Mouse (Mus musculus) hindbrain, embryonic 15.5 days (tissue): Measurements from ENCODE around the gene Tspan4. TPM values are rescaled to one million over a fixed set of nuclear protein-coding genes. Genes with fewer than 3 reads are reported as not detected.
A peak's percentile ranks its signal among the peaks of the same experiment; 100 is the strongest.

Experiments
- ATAC-seq: fragments of 200-750 bp; cut with Nextera tagmentation; 2 replicates; pipeline ENCODE4 v1.8.0; 2017; ENCODE audit warnings: low read depth, moderate number of reproducible peaks, moderate TSS enrichment; ENCODE audit not compliant: low FRiP score
- H3K27ac ChIP-seq: fragments of 300-500 bp; sonication (generic); replicated peaks from 2 replicates; pipeline ENCODE4 v1.5.1; 2015; ENCODE audit warnings: mild to moderate bottlenecking, inconsistent platforms
- H3K27me3 ChIP-seq: fragments of 300-500 bp; sonication (generic); 2 replicates; pipeline ENCODE4 v1.6.1; 2015; ENCODE audit warnings: control low read depth, inconsistent platforms
- H3K36me3 ChIP-seq: fragments of 300-500 bp; sonication (generic); 2 replicates; pipeline ENCODE4 v1.6.1; 2015; ENCODE audit warnings: control low read depth, inconsistent platforms
- H3K4me1 ChIP-seq: fragments of 300-500 bp; sonication (generic); replicated peaks from 2 replicates; pipeline ENCODE4 v1.6.1; 2015; ENCODE audit warnings: control low read depth, inconsistent platforms
- H3K4me2 ChIP-seq: fragments of 300-500 bp; sonication (generic); 2 replicates; pipeline ENCODE4 v1.6.1; 2015; ENCODE audit warnings: moderate library complexity, mild to moderate bottlenecking, inconsistent platforms
- H3K4me3 ChIP-seq: fragments of 300-500 bp; sonication (generic); 2 replicates; pipeline ENCODE4 v1.5.1; 2015; ENCODE audit warnings: mild to moderate bottlenecking, inconsistent platforms
- H3K9ac ChIP-seq: fragments of 300-500 bp; sonication (generic); 2 replicates; pipeline ENCODE4 v1.6.1; 2015; ENCODE audit warnings: inconsistent platforms
- H3K9me3 ChIP-seq: fragments of 300-500 bp; sonication (generic); 2 replicates; pipeline ENCODE4 v1.6.1; 2016; ENCODE audit warnings: control low read depth, inconsistent platforms
- WGBS: fragments of 180-500 bp; shearing (Covaris S2); methylation state at CpG from one replicate; pipeline ENCODE4 v1.1.7; 2015; 5-methylcytosine and 5-hydroxymethylcytosine counted together
- polyA plus RNA-seq: library from polyadenylated mRNA; unstranded; fragments of >200 nt; fragmentation: Nextera tagmentation; extraction: Ambion mirVana; gene quantifications from 2 replicates; pipeline ENCODE4 v1.2.1, GENCODE M21; 2015

Gene Tspan4
- polyA plus RNA-seq, 1 experiment from 2014 or later = 63.2 TPM

DNA sequence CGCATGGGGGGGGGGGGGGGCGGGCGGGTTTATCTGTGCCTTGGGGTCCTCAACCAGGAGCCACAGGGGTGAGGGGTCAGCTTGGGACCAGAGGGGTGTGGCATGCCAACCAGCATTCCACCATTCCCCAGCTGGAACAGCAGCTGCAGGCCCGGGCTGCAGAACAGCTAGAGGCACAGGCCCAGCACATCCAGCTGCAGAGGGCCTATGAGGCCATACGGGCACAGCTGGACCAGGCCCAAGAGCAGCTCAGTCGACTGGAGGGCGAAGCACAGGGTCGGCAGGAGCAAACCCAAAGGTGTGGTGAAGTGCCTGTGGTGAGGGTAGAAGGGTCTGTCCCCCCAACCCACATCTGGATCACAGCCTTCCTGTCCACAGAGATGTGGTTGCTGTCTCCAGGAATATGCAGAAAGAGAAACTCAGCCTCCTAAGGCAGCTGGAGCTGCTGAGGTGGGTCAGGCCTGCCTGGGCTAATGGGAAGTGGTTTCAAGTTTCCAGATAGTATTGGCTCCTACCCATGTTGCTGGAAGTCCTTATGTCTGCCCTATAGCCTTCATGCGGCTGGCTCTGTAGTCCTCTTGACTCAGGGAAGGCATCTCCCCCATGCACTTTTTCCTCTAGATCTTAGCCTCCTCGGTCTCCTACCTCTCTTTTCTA lies 9.5 kb upstream of the Tspan4 start:
- WGBS = 56% methylated on average over 7 of the region's 10 CpGs
- no peak for ATAC-seq
- H3K4me3 ChIP-seq = no peak overlapping the region
- H3K9ac ChIP-seq = no peak overlapping the region
- H3K9me3 ChIP-seq = no peaks in the 10 kb centered on the region
- H3K27ac ChIP-seq = no peak overlapping the region
- peaks cover 55% of the 10 kb centered on the region for H3K4me1 ChIP-seq
- H3K4me2 ChIP-seq = no peak overlapping the region
- peaks cover 61% of the 10 kb centered on the region for H3K27me3 ChIP-seq
- no peaks in the 10 kb centered on the region; the same call in 1 of the 2 replicates for H3K36me3 ChIP-seq

DNA sequence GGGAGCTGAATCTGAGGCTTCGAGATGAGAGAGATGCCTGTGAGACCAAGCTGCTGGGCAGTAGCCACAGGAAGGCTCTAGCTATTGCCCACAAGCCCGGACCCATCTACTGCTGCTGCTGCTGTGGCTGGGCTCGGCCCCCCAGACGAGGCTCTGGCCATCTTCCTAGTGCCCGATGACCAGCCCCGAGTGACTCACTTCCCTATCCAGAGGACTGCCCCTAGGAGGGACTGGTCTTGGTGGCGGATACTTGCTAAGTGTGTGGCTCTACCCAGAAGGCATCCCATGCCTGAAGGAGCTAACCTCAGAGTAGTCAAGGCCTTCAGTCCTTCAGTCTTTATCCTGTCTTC lies 9.0 kb upstream of the Tspan4 start:
- Histone ChIP-seq H3K4me1 (peaks cover 55% of the 10 kb centered on the region), H3K4me3 (no peak overlapping the region), H3K27ac (no peak overlapping the region), H3K36me3 (peaks cover 2% of the 10 kb centered on the region; the same call in 1 of the 2 replicates), H3K9ac (no peak overlapping the region), H3K27me3 (peaks cover 56% of the 10 kb centered on the region), H3K4me2 (no peak overlapping the region), H3K9me3 (no peaks in the 10 kb centered on the region)
- 85% methylated on average over 7 of the region's 7 CpGs for WGBS
- ATAC-seq = no peak

DNA sequence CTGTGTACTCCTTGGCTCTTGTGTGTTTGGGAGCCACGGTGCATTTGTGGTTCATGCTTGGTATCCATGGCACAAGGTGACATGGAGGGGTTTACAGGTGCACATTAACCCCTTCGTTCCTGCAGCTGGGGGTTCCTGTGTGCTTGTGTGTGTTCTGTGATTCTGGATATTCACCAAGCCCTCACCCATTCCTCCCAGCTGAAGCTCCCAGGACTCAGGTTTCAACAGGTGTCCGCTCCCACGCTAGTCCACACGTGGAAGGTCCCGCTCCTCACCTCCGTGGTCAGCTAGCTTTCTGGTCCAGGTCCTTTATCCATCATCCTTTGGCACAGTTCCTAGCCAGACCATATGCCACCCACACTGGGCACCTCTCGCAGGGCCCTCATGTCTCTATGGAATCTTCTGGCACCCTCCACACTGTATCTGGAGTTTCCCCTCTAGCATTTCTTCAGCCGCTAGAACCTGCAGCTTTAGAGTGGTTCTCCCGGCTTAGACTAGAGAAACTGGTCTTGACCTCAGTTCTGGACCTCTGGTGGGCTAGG lies 8.4 kb upstream of the Tspan4 start:
- H3K36me3 ChIP-seq = peaks cover 8% of the 10 kb centered on the region; the same call in 1 of the 2 replicates
- peaks cover 49% of the 10 kb centered on the region for H3K27me3 ChIP-seq
- H3K9ac ChIP-seq = peak overlapping the region; percentile 73
- H3K4me3 ChIP-seq = peak overlapping the region; percentile 66
- peaks cover 55% of the 10 kb centered on the region for H3K4me1 ChIP-seq
- peak overlapping the region; percentile 58 for H3K4me2 ChIP-seq
- WGBS = 60% methylated on average over 10 of the region's 10 CpGs
- ATAC-seq = no peak
- H3K9me3 ChIP-seq = no peaks in the 10 kb centered on the region
- H3K27ac ChIP-seq = no peak overlapping the region

DNA sequence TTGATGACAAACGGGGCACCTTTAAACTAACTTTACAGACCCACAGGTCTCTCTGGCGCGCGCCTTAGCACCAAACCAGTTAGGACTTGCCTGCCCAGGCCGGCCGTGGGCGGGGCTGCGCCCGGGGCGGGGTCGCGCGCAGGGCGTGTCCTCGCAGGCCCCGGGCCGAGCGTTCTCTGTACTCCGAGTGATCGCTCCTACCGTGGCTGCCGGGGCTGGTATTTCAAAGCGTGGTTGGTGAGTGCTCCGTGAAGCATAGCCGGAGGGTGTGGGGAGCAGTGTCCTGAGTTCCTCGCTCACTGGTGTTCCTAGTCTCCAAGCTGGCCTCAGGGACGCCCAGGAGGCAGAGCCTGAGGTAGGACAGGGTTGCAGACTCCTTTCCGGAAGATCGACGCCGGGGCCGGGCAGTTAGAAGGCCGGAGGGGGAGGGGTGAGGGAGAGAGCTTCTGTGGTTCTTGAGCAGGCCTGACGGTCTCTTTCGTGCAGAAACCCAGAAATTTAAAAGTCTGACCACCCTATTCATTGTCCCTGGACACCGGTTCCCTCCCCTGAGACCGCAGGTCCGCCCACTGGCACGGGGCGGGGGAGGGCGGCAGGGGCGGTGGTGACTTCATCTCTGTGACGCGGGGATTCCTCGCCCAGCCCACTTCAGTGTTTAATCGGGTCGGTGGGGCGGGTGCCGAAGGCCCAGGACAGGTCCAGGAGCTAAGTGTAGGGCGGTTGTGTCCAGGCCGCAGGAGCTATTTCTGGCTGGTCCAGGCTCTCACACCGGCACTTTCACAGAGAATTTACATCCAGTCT lies 7.6 kb upstream of the Tspan4 start, which contains the start of gene Cd151:
Gene Cd151 (plus strand): TSS at position 163 of the 801 bp plus-strand sequence.
- Histone ChIP-seq H3K9me3 (no peaks in the 10 kb centered on the region), H3K4me2 (peak within 1 kb of the TSS; percentile 58), H3K27me3 (peaks cover 42% of the 10 kb centered on the region), H3K9ac (peak within 1 kb of the TSS; percentile 73), H3K4me3 (peak within 1 kb of the TSS; percentile 66), H3K27ac (peak within 1 kb of the TSS; percentile 85), H3K4me1 (peaks cover 47% of the 10 kb centered on the region), H3K36me3 (peaks cover 13% of the 10 kb centered on the region)
- peak; percentile 32 for ATAC-seq
- under 1% methylated on average over 52 of the region's 52 CpGs for WGBS

DNA sequence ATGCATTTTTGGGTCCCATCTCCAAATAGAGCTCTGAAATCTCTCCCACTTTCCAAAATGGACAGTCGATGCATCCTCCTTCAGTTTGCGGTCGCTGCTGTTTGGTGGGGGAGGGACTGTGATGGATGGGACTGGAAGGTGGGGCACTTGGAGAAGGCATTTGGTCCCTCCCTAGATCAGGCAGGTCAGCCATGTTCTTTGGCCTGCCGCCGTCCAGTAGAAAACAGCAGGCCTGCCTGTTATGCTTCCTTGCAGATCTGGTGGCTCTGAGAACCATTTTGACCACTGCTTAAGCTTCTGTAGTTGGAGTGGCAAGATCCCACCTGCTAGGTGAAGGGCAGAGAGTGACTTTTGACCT lies 6.9 kb upstream of the Tspan4 start:
- 18% methylated on average over 5 of the region's 5 CpGs for WGBS
- peaks cover 17% of the 10 kb centered on the region for H3K36me3 ChIP-seq
- H3K9ac ChIP-seq = peak overlapping the region; percentile 73
- H3K27me3 ChIP-seq = peaks cover 36% of the 10 kb centered on the region
- peaks cover 47% of the 10 kb centered on the region for H3K4me1 ChIP-seq
- peak overlapping the region; percentile 58 for H3K4me2 ChIP-seq
- peak overlapping the region; percentile 66 for H3K4me3 ChIP-seq
- no peaks in the 10 kb centered on the region for H3K9me3 ChIP-seq
- peak; percentile 16; the same call in 1 of the 2 replicates for ATAC-seq
- H3K27ac ChIP-seq = peak overlapping the region; percentile 85

DNA sequence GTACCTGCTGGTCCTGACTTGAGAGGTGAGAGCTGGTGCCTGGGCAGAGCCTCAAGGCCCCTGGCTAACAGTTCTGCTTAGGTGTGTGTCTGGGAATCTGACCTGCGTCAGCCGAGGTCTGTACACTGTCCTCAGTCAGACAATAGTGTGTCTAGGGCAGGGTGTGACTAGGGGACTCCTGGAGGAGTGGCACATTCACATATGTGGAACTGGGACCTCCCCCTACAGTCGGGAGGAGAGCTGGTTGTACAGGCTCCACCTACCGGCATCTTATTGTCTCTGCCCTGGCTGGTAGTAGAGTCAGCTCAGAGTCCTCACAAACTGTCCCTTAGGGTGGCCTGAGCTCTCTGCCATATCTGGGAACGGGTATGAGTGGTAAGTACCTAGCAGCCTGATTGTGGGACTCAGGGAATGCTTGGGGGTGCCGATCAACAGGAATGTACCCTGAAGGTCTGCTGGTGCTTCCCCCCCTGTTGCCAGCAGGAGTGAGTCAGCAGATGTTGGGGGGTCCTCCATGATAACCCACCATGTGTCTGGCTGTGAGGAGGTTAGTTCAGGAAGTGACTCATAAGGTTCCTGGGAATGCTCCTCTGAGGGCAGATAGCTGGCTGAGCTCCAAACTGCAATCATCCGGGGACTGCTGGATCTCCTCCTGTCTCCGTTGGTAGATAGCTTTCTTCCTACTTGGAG lies 6.4 kb upstream of the Tspan4 start:
- peak overlapping the region; percentile 66 for H3K4me3 ChIP-seq
- no peaks in the 10 kb centered on the region for H3K9me3 ChIP-seq
- H3K36me3 ChIP-seq = peaks cover 17% of the 10 kb centered on the region
- H3K4me1 ChIP-seq = peaks cover 52% of the 10 kb centered on the region
- peak overlapping the region; percentile 73 for H3K9ac ChIP-seq
- peaks cover 30% of the 10 kb centered on the region for H3K27me3 ChIP-seq
- peak overlapping the region; percentile 85 for H3K27ac ChIP-seq
- WGBS = 10% methylated on average over 8 of the region's 8 CpGs
- H3K4me2 ChIP-seq = peak overlapping the region; percentile 58
- ATAC-seq = peak; percentile 79

DNA sequence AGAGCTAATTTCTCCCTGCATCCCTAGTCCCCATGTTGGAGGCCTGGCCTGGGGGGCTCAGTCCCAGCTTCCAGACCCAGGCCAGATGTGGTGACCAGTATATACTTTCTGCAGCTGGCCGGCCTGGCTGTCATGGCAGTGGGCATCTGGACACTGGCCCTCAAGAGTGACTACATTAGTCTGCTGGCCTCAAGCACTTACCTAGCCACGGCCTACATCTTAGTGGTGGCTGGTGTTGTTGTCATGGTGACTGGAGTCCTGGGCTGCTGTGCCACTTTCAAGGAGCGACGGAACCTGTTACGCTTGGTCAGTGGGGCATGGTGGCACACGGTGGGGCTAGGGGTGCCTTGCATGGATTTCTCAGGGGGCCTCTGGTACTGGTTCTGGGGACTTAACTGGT lies 5.7 kb upstream of the Tspan4 start:
- peaks cover 24% of the 10 kb centered on the region for H3K27me3 ChIP-seq
- WGBS = 72% methylated on average over 6 of the region's 6 CpGs
- peak overlapping the region; percentile 73 for H3K9ac ChIP-seq
- peak overlapping the region; percentile 58 for H3K4me2 ChIP-seq
- H3K27ac ChIP-seq = peak overlapping the region; percentile 85
- H3K9me3 ChIP-seq = no peaks in the 10 kb centered on the region
- peak overlapping the region; percentile 66 for H3K4me3 ChIP-seq
- peaks cover 59% of the 10 kb centered on the region for H3K4me1 ChIP-seq
- ATAC-seq = no peak
- H3K36me3 ChIP-seq = peaks cover 17% of the 10 kb centered on the region

DNA sequence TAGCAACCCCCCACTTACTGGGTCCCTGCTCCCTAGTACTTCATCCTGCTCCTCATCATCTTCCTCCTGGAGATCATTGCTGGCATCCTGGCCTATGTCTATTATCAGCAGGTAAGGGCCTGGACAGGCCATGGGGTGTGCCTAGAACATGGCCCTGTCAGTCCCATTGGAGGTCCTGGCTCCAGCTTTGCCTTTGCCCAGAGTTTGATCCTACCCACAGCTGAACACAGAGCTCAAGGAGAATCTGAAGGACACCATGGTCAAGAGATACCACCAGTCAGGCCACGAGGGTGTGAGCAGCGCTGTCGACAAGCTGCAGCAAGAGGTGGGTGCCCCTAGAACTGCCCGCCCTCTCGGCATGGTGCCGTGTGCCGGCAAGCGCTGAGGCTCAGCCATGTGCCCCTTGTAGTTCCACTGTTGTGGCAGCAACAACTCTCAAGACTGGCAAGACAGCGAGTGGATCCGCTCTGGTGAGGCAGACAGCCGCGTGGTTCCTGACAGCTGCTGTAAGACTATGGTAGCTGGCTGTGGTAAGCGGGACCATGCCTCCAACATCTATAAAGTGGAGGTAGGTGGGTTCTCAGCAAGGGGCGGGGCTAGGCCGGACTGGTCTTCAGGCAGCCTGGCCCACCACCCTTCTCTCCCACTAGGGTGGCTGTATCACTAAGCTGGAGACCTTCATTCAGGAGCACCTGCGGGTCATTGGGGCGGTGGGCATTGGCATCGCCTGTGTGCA lies 5.0 kb upstream of the Tspan4 start:
- 88% methylated on average over 18 of the region's 18 CpGs for WGBS
- Histone ChIP-seq H3K4me2 (peak overlapping the region; percentile 58), H3K36me3 (peaks cover 17% of the 10 kb centered on the region), H3K9ac (peak overlapping the region; percentile 73; the same call in 1 of the 2 replicates), H3K4me3 (no peak overlapping the region), H3K4me1 (peaks cover 55% of the 10 kb centered on the region), H3K27me3 (peaks cover 16% of the 10 kb centered on the region), H3K9me3 (no peaks in the 10 kb centered on the region), H3K27ac (0 out of 2 replicates have a peak overlapping the region, but pooled peaks have one; percentile 85)
- no peak for ATAC-seq

DNA sequence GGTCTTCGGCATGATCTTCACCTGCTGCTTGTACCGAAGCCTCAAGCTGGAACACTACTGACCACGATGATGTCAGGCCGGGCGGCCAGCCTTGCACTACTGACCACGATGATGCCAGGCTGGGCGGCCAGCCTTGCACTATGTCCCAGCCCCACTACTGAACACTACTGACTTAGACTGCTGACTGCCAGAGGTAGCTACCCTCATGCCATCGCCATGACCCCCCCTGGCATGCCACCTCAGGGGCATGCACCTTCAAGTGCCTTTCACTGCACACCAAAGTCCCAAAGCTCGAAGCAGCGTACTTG lies 4.4 kb upstream of the Tspan4 start:
- H3K4me1 ChIP-seq = peaks cover 57% of the 10 kb centered on the region
- H3K36me3 ChIP-seq = peaks cover 17% of the 10 kb centered on the region
- no peak overlapping the region for H3K27ac ChIP-seq
- H3K4me2 ChIP-seq = no peak overlapping the region
- no peaks in the 10 kb centered on the region for H3K9me3 ChIP-seq
- 96% methylated on average over 10 of the region's 10 CpGs for WGBS
- peaks cover 11% of the 10 kb centered on the region for H3K27me3 ChIP-seq
- no peak for ATAC-seq
- no peak overlapping the region for H3K9ac ChIP-seq
- H3K4me3 ChIP-seq = no peak overlapping the region

DNA sequence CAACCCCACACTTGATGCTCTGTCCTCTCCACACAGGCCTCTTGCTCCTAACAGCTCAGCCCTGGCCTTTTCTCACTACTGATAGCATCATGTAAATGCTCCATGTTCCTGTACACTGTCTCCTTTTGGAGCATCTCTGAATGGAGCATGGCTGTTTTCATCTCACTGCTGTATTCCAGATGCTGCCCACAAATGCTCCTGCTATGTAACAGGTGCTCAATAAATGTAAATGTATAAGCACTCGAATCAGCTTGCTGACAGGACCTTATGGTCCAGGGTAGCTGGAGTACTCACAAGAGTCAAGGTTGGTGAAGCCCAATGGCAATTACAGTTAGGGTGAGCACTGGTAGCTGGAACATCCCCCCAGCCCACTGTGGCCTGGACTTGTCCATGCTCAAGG lies 3.8 kb upstream of the Tspan4 start:
- peaks cover 63% of the 10 kb centered on the region for H3K4me1 ChIP-seq
- H3K27me3 ChIP-seq = peaks cover 10% of the 10 kb centered on the region
- H3K36me3 ChIP-seq = peaks cover 17% of the 10 kb centered on the region
- H3K27ac ChIP-seq = no peak overlapping the region
- WGBS = 89% methylated on average over 1 of the region's 1 CpGs
- no peaks in the 10 kb centered on the region for H3K9me3 ChIP-seq
- H3K4me2 ChIP-seq = no peak overlapping the region
- H3K9ac ChIP-seq = no peak overlapping the region
- no peak overlapping the region for H3K4me3 ChIP-seq
- ATAC-seq = no peak

DNA sequence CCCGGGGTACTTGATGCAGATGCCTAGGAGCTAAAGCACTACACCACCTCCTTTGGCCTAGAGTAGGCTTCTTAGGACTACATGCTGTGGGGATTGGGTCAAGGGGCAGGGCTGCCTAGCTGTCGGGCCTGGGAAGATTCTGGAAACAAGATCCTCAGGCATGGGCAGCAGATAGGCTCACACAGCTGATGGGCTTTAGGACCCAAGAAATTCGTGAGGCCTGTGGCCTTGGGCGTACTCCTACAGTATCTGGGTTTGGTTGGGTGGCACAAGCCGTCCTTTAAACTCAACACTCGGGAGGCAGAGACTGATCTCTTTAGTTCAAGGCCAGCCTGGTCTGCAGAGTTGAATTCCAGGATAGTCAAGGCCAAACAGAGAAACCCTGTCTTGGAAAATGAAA lies 2.8 kb upstream of the Tspan4 start:
- Histone ChIP-seq H3K4me3 (no peak overlapping the region), H3K9ac (no peak overlapping the region), H3K36me3 (peaks cover 17% of the 10 kb centered on the region), H3K4me1 (peaks cover 60% of the 10 kb centered on the region), H3K27me3 (peaks cover 7% of the 10 kb centered on the region), H3K27ac (no peak overlapping the region), H3K9me3 (no peaks in the 10 kb centered on the region), H3K4me2 (no peak overlapping the region)
- 85% methylated on average over 6 of the region's 6 CpGs for WGBS
- no peak for ATAC-seq
